Mouse (Mus musculus) thymus, adult 2 months (tissue): ENCODE measurements around the gene Apoc3. TPM values are rescaled to one million over a fixed set of nuclear protein-coding genes. Genes with fewer than 3 reads are reported as not detected.
A peak's percentile ranks its signal among the peaks of the same experiment; 100 is the strongest.

Experiments
- DNase-seq: peaks from one replicate; pipeline ENCODE4 v3.0.0; 2021
- H3K27ac ChIP-seq: fragments of 200-500 bp; 2 replicates; pipeline ENCODE4 v1.5.1; 2012; ENCODE audit warnings: low read length, control low read depth; ENCODE audit not compliant: control insufficient read depth, insufficient read depth
- H3K27me3 ChIP-seq: fragments of 200-500 bp; 2 replicates; pipeline ENCODE4 v1.6.1; 2012; ENCODE audit warnings: mild to moderate bottlenecking, low read length, moderate library complexity, mixed read lengths; ENCODE audit not compliant: control insufficient read depth, insufficient read depth
- H3K36me3 ChIP-seq: fragments of 200-500 bp; 2 replicates; pipeline ENCODE4 v1.6.1; 2012; ENCODE audit warnings: mild to moderate bottlenecking, low read length, moderate library complexity; ENCODE audit not compliant: control insufficient read depth, insufficient read depth
- H3K4me1 ChIP-seq: fragments of 200-500 bp; replicated peaks from 2 replicates; pipeline ENCODE4 v1.6.1; 2012; ENCODE audit warnings: low read length; ENCODE audit not compliant: control insufficient read depth, insufficient read depth
- H3K4me3 ChIP-seq: fragments of 200-500 bp; 2 replicates; pipeline ENCODE4 v1.5.1; 2012; ENCODE audit warnings: mild to moderate bottlenecking, low read length, control low read depth, moderate library complexity; ENCODE audit not compliant: control insufficient read depth, insufficient read depth
- CTCF ChIP-seq: fragments of 200-500 bp; IDR thresholded peaks from 2 replicates; pipeline ENCODE4 v1.5.1; 2012; ENCODE audit warnings: mild to moderate bottlenecking, control low read depth, low read length, moderate library complexity, borderline replicate concordance; ENCODE audit not compliant: control insufficient read depth, poor library complexity, insufficient read depth; ENCODE audit errors: extremely low read depth
- POLR2A ChIP-seq: fragments of 200-500 bp; IDR thresholded peaks from 2 replicates; pipeline ENCODE4 v1.6.1; 2012; ENCODE audit warnings: mild to moderate bottlenecking, low read length, control low read depth, moderate library complexity; ENCODE audit not compliant: control insufficient read depth, poor library complexity, insufficient read depth; ENCODE audit errors: extremely low read depth
- WGBS: fragments of 180-500 bp; shearing (Covaris S2); methylation state at CpG from one replicate; pipeline ENCODE4 v1.1.7; 2018; 5-methylcytosine and 5-hydroxymethylcytosine counted together
- polyA plus RNA-seq: library from polyadenylated mRNA; depleted of rRNA; stranded (reverse); fragments of >200 nt; gene quantifications from 2 replicates; pipeline ENCODE4 v1.2.3, GENCODE M21; 2012

The Apoc3 gene
- polyA plus RNA-seq, 1 experiment: 6.5 TPM

DNA sequence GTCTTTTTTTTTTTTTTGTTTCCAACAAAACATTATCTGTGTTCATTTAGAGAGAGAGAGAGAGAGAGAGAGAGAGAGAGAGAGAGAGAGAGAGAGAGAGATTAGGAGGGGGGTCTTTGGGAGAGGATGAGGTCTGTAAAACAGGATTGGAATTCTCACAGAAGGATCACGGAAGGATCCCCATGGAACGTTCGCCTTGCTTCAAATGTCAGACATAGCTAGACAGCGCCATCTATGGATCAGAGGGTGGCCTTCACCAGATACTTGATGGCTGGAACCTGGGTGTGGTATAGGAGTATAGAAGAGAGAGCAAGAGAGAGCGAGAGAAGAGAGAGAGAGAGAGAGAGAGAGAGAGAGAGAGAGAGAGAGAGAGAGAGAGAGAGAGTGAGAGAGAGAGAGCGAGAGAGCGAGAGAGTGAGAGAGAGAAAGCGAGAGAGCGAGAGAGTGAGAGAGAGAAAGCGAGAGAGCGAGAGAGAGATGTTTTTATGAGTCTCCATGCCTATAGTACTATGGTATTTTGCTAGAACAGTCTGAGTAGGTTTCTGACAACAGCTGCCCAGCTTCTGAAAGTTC, 11.4 kb upstream of the Apoc3 start:
- WGBS: 34% methylated on average over 11 of the region's 11 CpGs
- Histone ChIP-seq H3K4me3 (no peak overlapping the region), H3K27ac (no peak overlapping the region), H3K4me1 (no peaks in the 10 kb centered on the region), H3K36me3 (no peaks in the 10 kb centered on the region), H3K27me3 (no peaks in the 10 kb centered on the region)
- TF ChIP-seq POLR2A (no peak), CTCF (no peak)
- DNase-seq: peak; percentile 46

DNA sequence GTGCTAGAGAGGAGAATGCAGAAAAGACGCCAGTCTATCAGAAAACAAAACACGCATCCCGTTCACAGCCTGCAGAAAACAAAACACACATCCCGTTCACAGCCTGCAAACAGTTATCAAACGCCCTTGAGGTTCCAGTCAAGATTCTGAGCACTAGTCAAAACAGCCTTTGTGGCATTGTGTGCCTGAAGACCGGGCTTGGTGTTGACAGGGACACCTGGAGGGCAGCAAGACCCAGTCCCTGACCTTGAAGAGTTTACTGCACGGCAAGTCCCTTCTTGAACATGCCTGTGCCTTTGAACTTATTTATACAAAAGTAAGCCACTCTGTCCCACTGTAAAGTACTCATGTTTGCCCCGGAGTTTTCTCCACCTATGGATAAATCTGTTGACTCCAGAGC, 8.1 kb upstream of the Apoc3 start:
- 82% methylated on average over 8 of the region's 8 CpGs for WGBS
- DNase-seq: no peak

GRCm38 (mm10) chr9:46243122-46243521, 7.7 kb upstream of the Apoc3 start:
- WGBS: 84% methylated on average over 4 of the region's 4 CpGs
- no peaks in the 10 kb centered on the region for H3K4me1 ChIP-seq
- no peak for DNase-seq
- H3K27ac ChIP-seq: no peak overlapping the region
- H3K4me3 ChIP-seq: no peak overlapping the region
- no peaks in the 10 kb centered on the region for H3K36me3 ChIP-seq
- TF ChIP-seq POLR2A: no peak
- TF ChIP-seq CTCF: no peak
- no peaks in the 10 kb centered on the region for H3K27me3 ChIP-seq

More for the DNA sequence above, 8.1 kb upstream of the Apoc3 start:
- Histone ChIP-seq H3K36me3 (no peaks in the 10 kb centered on the region), H3K27ac (no peak overlapping the region), H3K4me3 (no peak overlapping the region), H3K27me3 (no peaks in the 10 kb centered on the region), H3K4me1 (no peaks in the 10 kb centered on the region)
- TF ChIP-seq POLR2A (no peak), CTCF (no peak)

GRCm38 (mm10) chr9:46241818-46242217, 6.4 kb upstream of the Apoc3 start:
- WGBS: 91% methylated on average over 2 of the region's 2 CpGs
- H3K27me3 ChIP-seq: no peaks in the 10 kb centered on the region

DNA sequence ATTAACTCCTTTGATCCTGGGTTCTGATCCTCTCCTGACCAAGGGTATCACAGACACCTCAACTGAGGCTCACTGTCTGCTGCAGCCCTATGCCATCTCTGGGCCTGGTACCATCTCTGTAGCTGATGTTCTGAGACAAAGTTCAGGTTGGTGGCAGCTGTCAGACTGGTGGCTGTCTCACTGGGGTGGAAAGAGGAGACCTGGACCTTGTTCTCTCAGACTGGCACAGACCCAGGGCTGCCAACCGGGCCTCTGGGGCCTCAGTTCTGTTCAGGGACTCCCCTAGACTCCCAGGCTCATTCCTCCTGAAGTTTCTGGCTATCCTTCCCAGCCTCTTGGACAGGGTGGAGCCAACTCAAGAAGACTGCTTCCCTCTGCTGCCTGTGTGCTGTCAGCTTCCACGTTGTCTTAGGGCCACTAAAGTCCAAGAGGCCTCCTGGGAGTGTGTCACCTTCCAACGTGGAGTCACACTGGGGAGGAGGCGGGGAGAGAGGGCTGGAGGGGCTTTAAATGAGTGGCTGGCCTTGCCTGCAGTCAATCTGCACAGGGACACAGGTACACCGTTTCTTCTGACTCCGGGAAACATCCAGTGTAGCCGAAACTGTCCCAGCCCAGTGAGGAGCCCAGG, 5.2 kb upstream of the Apoc3 start, which contains the start of gene Apoa4:
Gene Apoa4 (plus strand): TSS at position 171 of the 628 bp plus-strand sequence.
- no peak within 1 kb of the TSS for H3K4me3 ChIP-seq
- DNase-seq: no peak
- no peak within 1 kb of the TSS for H3K27ac ChIP-seq
- no peaks in the 10 kb centered on the region for H3K36me3 ChIP-seq
- WGBS: 76% methylated on average over 7 of the region's 7 CpGs
- no peak for TF ChIP-seq CTCF
- TF ChIP-seq POLR2A: no peak
- no peaks in the 10 kb centered on the region for H3K4me1 ChIP-seq
- H3K27me3 ChIP-seq: no peaks in the 10 kb centered on the region

More at GRCm38 (mm10) chr9:46241818-46242217, 6.4 kb upstream of the Apoc3 start:
- no peak for DNase-seq
- H3K4me3 ChIP-seq: no peak overlapping the region
- H3K36me3 ChIP-seq: no peaks in the 10 kb centered on the region
- TF ChIP-seq CTCF (no peak), POLR2A (no peak)
- no peaks in the 10 kb centered on the region for H3K4me1 ChIP-seq
- no peak overlapping the region for H3K27ac ChIP-seq

- Histone ChIP-seq H3K4me1 (no peaks in the 10 kb centered on the region), H3K4me3 (no peak overlapping the region), H3K27me3 (no peaks in the 10 kb centered on the region), H3K27ac (no peak overlapping the region), H3K36me3 (no peaks in the 10 kb centered on the region)
- no peak for DNase-seq
- TF ChIP-seq CTCF (no peak), POLR2A (no peak)
- WGBS: 92% methylated on average over 7 of the region's 7 CpGs
Measured at GRCm38 (mm10) chr9:46238850-46239249, 3.4 kb upstream of the Apoc3 start.
